Mouse (Mus musculus) ES-Bruce4 (cell line): ENCODE data around the gene Rilpl1.

Experiments
- CTCF ChIP-seq: IDR thresholded peaks from one replicate; pipeline ENCODE4 v1.8.1; 2011; ENCODE audit warnings: low read depth, low read length
- POLR2A ChIP-seq: IDR thresholded peaks from one replicate; pipeline ENCODE4 v1.8.1; 2011; ENCODE audit warnings: low read length; ENCODE audit not compliant: insufficient read depth

GRCm38 (mm10) chr5:124493455-124493854, 37.7 kb downstream of the Rilpl1 start:
- no peak for TF ChIP-seq POLR2A
- no peak for TF ChIP-seq CTCF
